Mouse (Mus musculus): ENCODE measurements around the gene Akt1s1. TPM values are rescaled to one million over a fixed set of nuclear protein-coding genes. Genes with fewer than 3 reads are reported as not detected.
A peak's percentile ranks its signal among the peaks of the same experiment; 100 is the strongest.

Gene Akt1s1
- polyA plus RNA-seq, 1 experiment from 2014 or later, result 108 TPM

DNA sequence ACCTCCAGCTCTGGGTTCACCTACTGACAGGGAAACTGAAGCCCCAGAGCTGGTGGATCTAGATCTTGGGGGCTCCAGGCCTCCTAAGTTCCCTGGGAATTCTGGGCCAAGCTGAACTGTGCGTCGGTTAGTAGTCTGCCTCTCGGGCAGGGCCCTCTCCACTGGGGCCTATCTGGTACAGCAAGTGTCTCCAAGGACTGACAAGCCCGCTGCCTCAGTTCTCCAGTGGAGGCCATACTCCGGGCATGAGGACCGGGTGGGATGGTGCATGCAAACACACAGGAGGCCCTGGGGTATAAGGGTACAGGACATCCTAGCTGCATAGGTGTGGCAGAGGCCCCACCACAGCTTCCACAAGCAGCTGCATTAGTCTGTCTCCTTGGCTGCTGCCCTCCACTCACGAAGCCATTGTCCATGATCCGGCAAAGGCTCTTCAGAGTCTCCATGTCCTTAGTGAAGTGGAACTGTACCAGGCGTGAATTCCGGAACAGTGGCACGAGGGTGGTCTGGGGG, 15.2 kb downstream of the Akt1s1 start:
- Histone ChIP-seq H3K9ac (0 out of 2 replicates have a peak overlapping the region, but pooled peaks have one; percentile 24), H3K27ac (ENCODE audit: poor library complexity, severe bottlenecking) (peak overlapping the region; percentile 58; the same call in 1 of the 2 replicates), H3K4me2 (no peak overlapping the region), H3K36me3 (peaks cover 52% of the 10 kb centered on the region), H3K9me3 (replicated peaks) (no peaks in the 10 kb centered on the region), H3K27me3 (replicated peaks) (no peaks in the 10 kb centered on the region), H3K4me1 (replicated peaks) (peaks cover 60% of the 10 kb centered on the region), H3K4me3 (no peak overlapping the region)
- WGBS, result 85% methylated on average over 11 of the region's 11 CpGs
- ATAC-seq (ENCODE audit: insufficient number of reproducible peaks, low FRiP score), result no peak

- H3K9me3 ChIP-seq (replicated peaks), result no peaks in the 10 kb centered on the region
- H3K4me1 ChIP-seq (replicated peaks), result peaks cover 60% of the 10 kb centered on the region
- WGBS, result 73% methylated on average over 24 of the region's 24 CpGs
- peaks cover 50% of the 10 kb centered on the region for H3K36me3 ChIP-seq
- H3K4me2 ChIP-seq, result peak overlapping the region; percentile 90
- H3K27ac ChIP-seq (ENCODE audit: poor library complexity, severe bottlenecking), result peak overlapping the region; percentile 65
- ATAC-seq (ENCODE audit: insufficient number of reproducible peaks, low FRiP score), result no peak
- H3K4me3 ChIP-seq, result no peak overlapping the region
- no peaks in the 10 kb centered on the region for H3K27me3 ChIP-seq (replicated peaks)
- peak overlapping the region; percentile 53 for H3K9ac ChIP-seq
These were observed 16.1 kb downstream of the Akt1s1 start for GRCm38 (mm10) chr7:44864595-44865542.

- Histone ChIP-seq H3K27me3 (replicated peaks) (no peaks in the 10 kb centered on the region), H3K4me3 (peak overlapping the region; percentile 91), H3K27ac (ENCODE audit: poor library complexity, severe bottlenecking) (peak overlapping the region; percentile 65), H3K4me2 (peak overlapping the region; percentile 90), H3K4me1 (replicated peaks) (peaks cover 63% of the 10 kb centered on the region), H3K9ac (peak overlapping the region; percentile 99), H3K36me3 (peaks cover 42% of the 10 kb centered on the region), H3K9me3 (replicated peaks) (no peaks in the 10 kb centered on the region)
- 0 out of 2 replicates have a peak, but pooled peaks have one; percentile 5 for ATAC-seq (ENCODE audit: insufficient number of reproducible peaks, low FRiP score)
- 47% methylated on average over 15 of the region's 15 CpGs for WGBS
These were observed 17.7 kb downstream of the Akt1s1 start for GRCm38 (mm10) chr7:44866276-44867009.

DNA sequence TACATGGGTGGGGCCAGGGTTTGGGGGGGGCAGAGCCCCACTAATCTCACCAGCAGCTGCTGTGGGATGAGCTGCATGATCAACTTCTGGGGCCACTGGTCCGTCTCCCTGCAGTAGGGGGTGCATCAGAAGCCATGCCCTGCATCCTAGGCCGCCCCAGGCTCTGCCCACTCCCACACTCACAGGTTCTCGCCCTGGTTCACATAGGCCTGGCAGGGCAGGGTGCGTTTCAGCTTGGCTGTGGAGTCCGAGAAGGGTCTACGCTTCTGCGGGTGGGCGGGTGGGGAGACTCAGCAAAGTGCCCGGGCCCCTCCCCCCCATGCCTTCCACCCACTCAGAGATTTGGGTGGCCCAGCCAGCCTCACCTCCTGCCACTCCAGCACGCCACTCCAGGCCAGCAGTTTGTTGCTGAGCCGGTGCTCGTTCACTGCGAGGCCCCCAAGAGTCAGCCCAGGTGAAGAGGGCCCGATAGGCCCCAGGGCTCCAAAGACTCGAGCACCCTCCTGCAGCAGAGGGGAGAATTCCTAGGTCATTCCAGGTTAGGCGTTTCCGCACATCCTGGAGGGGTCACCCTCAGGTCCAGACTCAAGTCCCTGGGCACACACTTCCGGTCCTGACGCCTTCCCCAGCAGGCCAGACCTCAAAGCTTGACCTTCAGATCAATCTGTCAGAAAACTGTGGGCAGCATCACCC, 18.4 kb downstream of the Akt1s1 start:
- Histone ChIP-seq H3K27me3 (replicated peaks) (no peaks in the 10 kb centered on the region), H3K4me1 (replicated peaks) (peaks cover 62% of the 10 kb centered on the region), H3K9ac (peak overlapping the region; percentile 99), H3K4me2 (peak overlapping the region; percentile 90), H3K9me3 (replicated peaks) (no peaks in the 10 kb centered on the region), H3K4me3 (peak overlapping the region; percentile 91), H3K27ac (ENCODE audit: poor library complexity, severe bottlenecking) (peak overlapping the region; percentile 65), H3K36me3 (peaks cover 35% of the 10 kb centered on the region)
- WGBS, result 70% methylated on average over 19 of the region's 19 CpGs
- ATAC-seq (ENCODE audit: insufficient number of reproducible peaks, low FRiP score), result no peak

GRCm38 (mm10) chr7:44867802-44868201, 19.0 kb downstream of the Akt1s1 start:
- Histone ChIP-seq H3K27me3 (replicated peaks) (no peaks in the 10 kb centered on the region), H3K9ac (peak overlapping the region; percentile 99), H3K9me3 (replicated peaks) (no peaks in the 10 kb centered on the region), H3K27ac (ENCODE audit: poor library complexity, severe bottlenecking) (peak overlapping the region; percentile 65; the same call in 1 of the 2 replicates), H3K4me2 (peak overlapping the region; percentile 90), H3K36me3 (peaks cover 29% of the 10 kb centered on the region), H3K4me3 (peak overlapping the region; percentile 91), H3K4me1 (replicated peaks) (peaks cover 65% of the 10 kb centered on the region)
- WGBS, result 54% methylated on average over 9 of the region's 9 CpGs
- ATAC-seq (ENCODE audit: insufficient number of reproducible peaks, low FRiP score), result no peak

DNA sequence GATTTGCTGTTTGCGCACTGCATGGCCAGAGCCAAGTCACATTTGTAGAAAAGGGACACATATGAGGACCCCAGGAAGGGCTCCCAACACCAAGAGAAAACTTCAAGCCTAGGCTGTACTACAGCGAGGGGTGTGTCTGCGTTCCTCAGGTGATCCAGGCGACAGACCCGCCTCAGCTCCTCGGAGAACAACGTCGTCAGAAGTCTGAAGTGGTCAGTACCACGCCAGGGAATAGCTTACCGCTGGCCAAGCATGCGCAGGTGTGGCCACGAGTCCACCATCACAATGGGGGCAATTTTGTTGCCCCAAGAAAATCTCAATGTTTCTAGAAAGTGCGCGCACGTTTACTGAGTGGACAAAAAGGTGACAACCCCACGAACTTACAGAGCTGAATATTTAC, 19.7 kb downstream of the Akt1s1 start:
- Histone ChIP-seq H3K27ac (ENCODE audit: poor library complexity, severe bottlenecking) (peak overlapping the region; percentile 100), H3K4me1 (replicated peaks) (peaks cover 71% of the 10 kb centered on the region)

GRCm38 (mm10) chr7:44868919-44869696, 20.3 kb downstream of the Akt1s1 start:
- under 1% methylated on average over 98 of the region's 108 CpGs for WGBS
- H3K27ac ChIP-seq (ENCODE audit: poor library complexity, severe bottlenecking), result peak overlapping the region; percentile 100
- H3K4me2 ChIP-seq, result peak overlapping the region; percentile 90
- no peaks in the 10 kb centered on the region for H3K27me3 ChIP-seq (replicated peaks)
- H3K36me3 ChIP-seq, result peaks cover 15% of the 10 kb centered on the region
- H3K9me3 ChIP-seq (replicated peaks), result no peaks in the 10 kb centered on the region
- peak overlapping the region; percentile 99 for H3K9ac ChIP-seq
- H3K4me1 ChIP-seq (replicated peaks), result peaks cover 68% of the 10 kb centered on the region
- peak overlapping the region; percentile 91 for H3K4me3 ChIP-seq
- ATAC-seq (ENCODE audit: insufficient number of reproducible peaks, low FRiP score), result peak; percentile 58

More for the DNA sequence above, 19.7 kb downstream of the Akt1s1 start:
- no peaks in the 10 kb centered on the region for H3K9me3 ChIP-seq (replicated peaks)
- peak overlapping the region; percentile 99 for H3K9ac ChIP-seq
- no peak for ATAC-seq (ENCODE audit: insufficient number of reproducible peaks, low FRiP score)
- WGBS, result 6% methylated on average over 16 of the region's 16 CpGs
- H3K36me3 ChIP-seq, result peaks cover 22% of the 10 kb centered on the region
- H3K4me2 ChIP-seq, result peak overlapping the region; percentile 90
- peak overlapping the region; percentile 91 for H3K4me3 ChIP-seq
- H3K27me3 ChIP-seq (replicated peaks), result no peaks in the 10 kb centered on the region

DNA sequence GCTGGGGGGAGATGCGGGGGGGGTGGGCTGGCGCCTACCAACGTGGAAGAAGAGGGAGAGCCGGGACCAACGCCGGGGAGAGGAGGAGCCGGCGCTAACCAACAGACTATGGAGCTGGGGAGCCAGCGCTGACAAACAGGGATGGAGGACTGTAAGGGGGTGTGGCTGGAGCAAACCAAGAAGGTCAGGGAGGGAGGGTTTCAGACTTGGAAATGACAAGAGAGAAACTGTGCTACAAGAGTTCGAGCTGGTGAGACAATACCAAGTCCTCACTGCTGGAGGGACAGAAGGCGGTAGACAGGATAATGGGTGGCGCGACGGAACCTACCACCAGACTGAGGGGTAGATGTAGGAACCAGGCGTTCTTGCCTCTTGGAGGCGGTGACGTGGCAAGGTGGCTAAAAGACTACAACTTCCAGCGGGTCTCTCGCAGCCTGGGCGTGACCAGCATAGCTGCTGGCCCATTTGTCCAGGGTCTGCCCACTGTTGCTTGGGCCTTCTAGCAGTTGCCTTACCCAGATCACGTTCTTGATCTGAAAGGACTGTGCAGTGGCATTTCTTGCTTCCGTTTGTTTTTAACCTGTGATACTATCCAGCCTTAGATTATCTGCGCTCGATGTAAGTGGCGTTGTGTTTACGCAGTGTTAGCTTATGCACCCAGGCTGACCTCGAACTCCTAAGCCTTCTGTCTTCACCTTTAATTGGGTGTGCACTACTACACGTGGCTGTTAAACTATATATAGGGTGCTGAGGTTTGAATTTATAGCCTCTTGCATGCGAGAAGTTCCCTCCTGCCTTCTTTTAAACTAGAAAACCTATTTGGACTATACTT, 21.1 kb downstream of the Akt1s1 start, which contains the start of gene Ptov1:
Ptov1 (minus strand) TSS at position 92 of the 832 bp plus-strand sequence.
- H3K4me3 ChIP-seq, result peak within 1 kb of the TSS; percentile 91
- H3K9me3 ChIP-seq (replicated peaks), result no peaks in the 10 kb centered on the region
- ATAC-seq (ENCODE audit: insufficient number of reproducible peaks, low FRiP score), result peak; percentile 89
- peaks cover 7% of the 10 kb centered on the region for H3K36me3 ChIP-seq
- peaks cover 60% of the 10 kb centered on the region for H3K4me1 ChIP-seq (replicated peaks)
- peak within 1 kb of the TSS; percentile 99 for H3K9ac ChIP-seq
- whole genome bisulfite sequencing, result 7% methylated on average over 29 of the region's 29 CpGs
- H3K27ac ChIP-seq (ENCODE audit: poor library complexity, severe bottlenecking), result peak within 1 kb of the TSS; percentile 100
- H3K4me2 ChIP-seq, result peak within 1 kb of the TSS; percentile 90
- H3K27me3 ChIP-seq (replicated peaks), result no peaks in the 10 kb centered on the region

- peak overlapping the region; percentile 100 for H3K27ac ChIP-seq (ENCODE audit: poor library complexity, severe bottlenecking)
- H3K4me2 ChIP-seq, result peak overlapping the region; percentile 90
- H3K27me3 ChIP-seq (replicated peaks), result no peaks in the 10 kb centered on the region
- no peaks in the 10 kb centered on the region for H3K9me3 ChIP-seq (replicated peaks)
- WGBS, result 79% methylated on average over 6 of the region's 6 CpGs
- H3K9ac ChIP-seq, result peak overlapping the region; percentile 99
- H3K4me3 ChIP-seq, result peak overlapping the region; percentile 91
- H3K36me3 ChIP-seq, result peaks cover 2% of the 10 kb centered on the region
- H3K4me1 ChIP-seq (replicated peaks), result peaks cover 53% of the 10 kb centered on the region
- ATAC-seq (ENCODE audit: insufficient number of reproducible peaks, low FRiP score), result no peak
These were observed 21.8 kb downstream of the Akt1s1 start for GRCm38 (mm10) chr7:44870614-44871013.

Measured in heart, embryonic 12.5 days (tissue).